Mouse (Mus musculus) lung, adult 10 weeks (tissue): ENCODE measurements around the gene Polr2f. TPM values are rescaled to one million over a fixed set of nuclear protein-coding genes. Genes with fewer than 3 reads are reported as not detected.

ENCODE experiments used
- polyA plus RNA-seq: library from polyadenylated mRNA; stranded (reverse); fragments of 350-450 nt; fragmentation: Illumina TruSeq; extraction: RNeasy Lipid Tissue Mini Kit (QIAGEN cat#74804); gene quantifications from one replicate; pipeline ENCODE4 v1.2.3, GENCODE M21; 2014; ENCODE audit warnings: low read depth, low replicate concordance; ENCODE audit not compliant: insufficient read depth

Gene Polr2f
- 117 TPM for polyA plus RNA-seq

GRCm38 (mm10) chr15:79140866-79141565 is at the start of gene Polr2f, which contains the start of gene 1700088E04Rik:
TSS of gene Polr2f (plus strand) at chr15:79141009.
TSS of gene 1700088E04Rik (minus strand) at chr15:79141253.

DNA sequence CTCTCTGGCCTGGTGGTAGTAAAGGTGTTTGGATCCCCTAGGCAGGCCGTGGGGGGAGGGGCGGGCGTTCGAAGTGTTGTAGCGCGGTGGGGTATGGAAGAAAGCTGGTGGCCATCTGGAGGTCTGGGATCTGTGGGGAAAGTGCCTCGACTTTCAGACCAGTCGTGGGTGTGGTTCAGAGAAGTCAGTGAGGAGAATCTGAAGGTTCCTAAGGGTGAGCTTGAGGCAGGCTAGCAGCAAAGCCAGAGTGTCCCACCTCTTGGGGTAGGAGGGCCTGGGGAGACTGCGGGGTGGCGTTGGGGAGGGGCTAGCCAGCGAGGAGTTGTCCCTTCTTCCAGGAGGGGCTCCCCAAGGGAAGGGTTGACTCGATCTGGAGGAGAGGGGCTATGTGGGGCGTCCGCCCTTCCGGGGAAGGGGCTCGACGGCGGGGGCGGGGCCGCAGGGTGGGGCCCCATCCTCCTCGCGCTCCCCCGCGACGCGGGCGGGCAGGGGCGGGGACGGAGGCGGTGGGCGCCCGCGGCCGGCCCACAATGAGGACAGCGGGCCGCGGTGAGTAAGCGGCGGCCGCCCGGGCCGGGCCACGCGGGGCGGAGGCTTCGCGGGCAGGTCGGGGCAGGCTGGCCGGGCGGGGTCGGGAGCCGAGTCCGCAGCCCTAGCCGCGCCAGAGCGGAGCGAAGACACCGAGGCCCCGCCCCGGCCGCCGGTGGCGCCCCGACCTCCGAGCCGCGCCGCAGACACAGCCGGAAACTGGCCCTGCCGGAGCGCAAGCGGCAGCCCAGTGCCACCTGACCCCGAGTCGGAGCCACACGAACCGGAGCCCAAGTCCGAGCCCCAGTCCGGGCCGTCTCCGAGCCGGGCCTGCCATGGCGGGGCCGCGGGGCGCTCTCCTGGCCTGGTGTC is 32.1 kb upstream of the Polr2f start, which contains the start of gene Micall1:
Micall1 (plus strand) TSS at position 478 of the 900 bp plus-strand sequence.

DNA sequence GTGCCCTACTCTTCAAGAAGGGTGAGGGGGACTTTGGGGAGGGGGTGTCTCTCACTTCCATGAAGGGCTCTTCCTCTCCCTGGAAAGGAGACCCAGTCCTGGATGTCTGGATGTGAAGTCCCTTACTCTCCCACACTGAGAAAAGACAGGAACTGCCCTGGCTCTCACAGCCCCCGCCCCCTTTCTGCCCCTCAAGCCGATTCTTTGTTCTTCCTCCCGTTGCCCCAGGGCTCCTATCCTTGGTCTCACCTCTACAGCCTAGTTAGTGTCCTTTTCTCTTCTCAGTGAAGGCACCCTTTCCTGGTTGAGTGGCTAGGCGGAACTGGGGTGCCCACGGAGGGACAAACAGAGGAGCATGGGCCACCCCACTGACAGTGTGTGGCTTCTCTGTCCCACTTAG is 24.3 kb downstream of the Polr2f start, which contains the start of gene Sox10:
Sox10 (minus strand) TSS at position 101 of the 400 bp plus-strand sequence.

Other genes with a start within 250 kb of the Polr2f start
- not detected for gene Gm49510, start 241.3 kb upstream of the Polr2f start, polyA plus RNA-seq
- gene Sh3bp1, start 241.2 kb upstream of the Polr2f start, polyA plus RNA-seq: 11.6 TPM
- gene Pdxp, start 227.1 kb upstream of the Polr2f start, polyA plus RNA-seq: 1.4 TPM
- 364 TPM for gene Lgals1, start 214.3 kb upstream of the Polr2f start, polyA plus RNA-seq
- gene Nol12, start 206.1 kb upstream of the Polr2f start, polyA plus RNA-seq: 24.6 TPM
- gene Triobp, start 193.3 kb upstream of the Polr2f start, polyA plus RNA-seq: 23.1 TPM
- 89.9 TPM for gene H1f0, start 112.6 kb upstream of the Polr2f start, polyA plus RNA-seq
- gene Galr3, start 99.1 kb upstream of the Polr2f start, polyA plus RNA-seq: not detected
- gene Ankrd54, start 78.1 kb upstream of the Polr2f start, polyA plus RNA-seq: 22.8 TPM
- gene Eif3l, start 65.8 kb upstream of the Polr2f start, polyA plus RNA-seq: 61.9 TPM
- gene Micall1, start 32.1 kb upstream of the Polr2f start, polyA plus RNA-seq: 9.4 TPM
- gene 1700088E04Rik, start 244 bp downstream of the Polr2f start, polyA plus RNA-seq: 25.5 TPM
- 0.17 TPM for gene Sox10, start 24.2 kb downstream of the Polr2f start, polyA plus RNA-seq
- 13.2 TPM for gene Pick1, start 88.2 kb downstream of the Polr2f start, polyA plus RNA-seq
- gene Gm49486, start 88.4 kb downstream of the Polr2f start, polyA plus RNA-seq: 0.14 TPM
- not detected for gene Slc16a8, start 113.8 kb downstream of the Polr2f start, polyA plus RNA-seq
- gene Baiap2l2, start 144.5 kb downstream of the Polr2f start, polyA plus RNA-seq: 0.62 TPM
- gene Pla2g6, start 187.4 kb downstream of the Polr2f start, polyA plus RNA-seq: 6.3 TPM
- gene Maff, start 205.6 kb downstream of the Polr2f start, polyA plus RNA-seq: 20.4 TPM